Mouse (Mus musculus): ENCODE data around the gene Mpeg1.

Gene Mpeg1

GRCm38 (mm10) chr19:12491636-12492035 is 31.1 kb downstream of the Mpeg1 start:
- no peak for DNase-seq (ENCODE audit: low read depth)

- no peak for DNase-seq (ENCODE audit: low read depth)
Measured at GRCm38 (mm10) chr19:12493453-12494186, 33.0 kb downstream of the Mpeg1 start.

- DNase-seq (ENCODE audit: low read depth) = no peak
Measured at GRCm38 (mm10) chr19:12494187-12494458, 33.5 kb downstream of the Mpeg1 start.

GRCm38 (mm10) chr19:12494972-12495535 is 34.5 kb downstream of the Mpeg1 start:
- no peak for DNase-seq (ENCODE audit: low read depth)

GRCm38 (mm10) chr19:12496241-12496640 is 35.7 kb downstream of the Mpeg1 start:
- DNase-seq (ENCODE audit: low read depth) = no peak

- DNase-seq (ENCODE audit: low read depth) = no peak
Measured at GRCm38 (mm10) chr19:12497909-12498308, 37.3 kb downstream of the Mpeg1 start.

GRCm38 (mm10) chr19:12498321-12498720 is 37.7 kb downstream of the Mpeg1 start:
- DNase-seq (ENCODE audit: low read depth) = no peak

- no peak for DNase-seq (ENCODE audit: low read depth)
Measured at GRCm38 (mm10) chr19:12498941-12499340, 38.4 kb downstream of the Mpeg1 start.

GRCm38 (mm10) chr19:12499485-12499884 is 38.9 kb downstream of the Mpeg1 start:
- DNase-seq (ENCODE audit: low read depth) = no peak

- DNase-seq (ENCODE audit: low read depth) = no peak
Measured at GRCm38 (mm10) chr19:12500124-12500523, 39.5 kb downstream of the Mpeg1 start.

- peak; percentile 38 for DNase-seq (ENCODE audit: low read depth)
Measured at GRCm38 (mm10) chr19:12500881-12501311, 40.3 kb downstream of the Mpeg1 start.

- DNase-seq (ENCODE audit: low read depth) = peak; percentile 97
Measured at GRCm38 (mm10) chr19:12501370-12502347, 41.1 kb downstream of the Mpeg1 start, which contains the start of gene Dtx4. Gene Dtx4 (minus strand): TSS chr19:12501454.

GRCm38 (mm10) chr19:12502756-12503155 is 42.2 kb downstream of the Mpeg1 start:
- DNase-seq (ENCODE audit: low read depth) = no peak

- no peak for DNase-seq (ENCODE audit: low read depth)
Measured at GRCm38 (mm10) chr19:12514621-12515020, 54.0 kb downstream of the Mpeg1 start.
